Mouse (Mus musculus) liver, embryonic 16.5 days (tissue): ENCODE data around the gene Clns1a. TPM values are rescaled to one million over a fixed set of nuclear protein-coding genes. Genes with fewer than 3 reads are reported as not detected.

Experiments used
- ATAC-seq: fragments of 200-750 bp; cut with Nextera tagmentation; 2 replicates; pipeline ENCODE4 v1.8.0; 2017; ENCODE audit warnings: low read depth, mild to moderate bottlenecking, moderate number of reproducible peaks, moderate library complexity
- H3K27ac ChIP-seq: fragments of 300-500 bp; sonication (generic); 2 replicates; pipeline ENCODE4 v1.5.1; 2014; ENCODE audit warnings: mild to moderate bottlenecking, low read length
- H3K27me3 ChIP-seq: fragments of 300-500 bp; sonication (generic); 2 replicates; pipeline ENCODE4 v1.6.1; 2014; ENCODE audit warnings: low read depth, low read length, mixed read lengths; ENCODE audit not compliant: control insufficient read depth, insufficient read depth
- H3K36me3 ChIP-seq: fragments of 300-500 bp; sonication (generic); 2 replicates; pipeline ENCODE4 v1.6.1; 2014; ENCODE audit warnings: mild to moderate bottlenecking; ENCODE audit not compliant: control insufficient read depth, insufficient read depth
- H3K4me1 ChIP-seq: fragments of 300-500 bp; sonication (generic); 2 replicates; pipeline ENCODE4 v1.6.1; 2014; ENCODE audit warnings: low read depth, low read length, mixed read lengths; ENCODE audit not compliant: control insufficient read depth
- H3K4me2 ChIP-seq: fragments of 300-500 bp; sonication (generic); 2 replicates; pipeline ENCODE4 v1.6.1; 2014; ENCODE audit warnings: low read depth, low read length, mixed read lengths
- H3K4me3 ChIP-seq: fragments of 300-500 bp; sonication (generic); 2 replicates; pipeline ENCODE4 v1.5.1; 2014; ENCODE audit warnings: low read depth, mild to moderate bottlenecking, low read length
- H3K9ac ChIP-seq: fragments of 300-500 bp; sonication (generic); 2 replicates; pipeline ENCODE4 v1.6.1; 2014; ENCODE audit warnings: low read depth, low read length
- H3K9me3 ChIP-seq: fragments of 300-500 bp; sonication (generic); replicated peaks from 2 replicates; pipeline ENCODE4 v1.6.1; 2016; ENCODE audit warnings: low read length; ENCODE audit not compliant: control insufficient read depth
- WGBS: fragments of 180-500 bp; shearing (Covaris S2); extraction: QIAGEN DNeasy Blood & Tissue Kit; methylation state at CpG from one replicate; pipeline ENCODE4 v1.1.7; 2014; ENCODE audit not compliant: insufficient replicate concordance; 5-methylcytosine and 5-hydroxymethylcytosine counted together
- polyA plus RNA-seq: library from polyadenylated mRNA; unstranded; fragments of >200 nt; fragmentation: Nextera tagmentation; extraction: Ambion mirVana; gene quantifications from 2 replicates; pipeline ENCODE4 v1.2.1, GENCODE M21; 2015

The Clns1a gene
- polyA plus RNA-seq, 1 experiment from 2014 or later = 50.8 TPM

GRCm38 (mm10) chr7:97747787-97748497 lies 51.5 kb downstream of the Clns1a start:
- Histone ChIP-seq H3K4me3 (peak overlapping the region; percentile 28; the same call in 1 of the 2 replicates), H3K9ac (peak overlapping the region; percentile 46), H3K4me2 (peak overlapping the region; percentile 65), H3K36me3 (no peaks in the 10 kb centered on the region), H3K27ac (peak overlapping the region; percentile 93), H3K4me1 (peaks cover 34% of the 10 kb centered on the region), H3K27me3 (no peaks in the 10 kb centered on the region), H3K9me3 (no peaks in the 10 kb centered on the region)
- peak; percentile 45 for ATAC-seq
- WGBS = 19% methylated on average over 28 of the region's 28 CpGs

GRCm38 (mm10) chr7:97748527-97749206 lies 52.2 kb downstream of the Clns1a start:
- 20% methylated on average over 10 of the region's 10 CpGs for WGBS

GRCm38 (mm10) chr7:97749207-97750190 lies 53.1 kb downstream of the Clns1a start:
- peak overlapping the region; percentile 65 for H3K4me2 ChIP-seq
- no peaks in the 10 kb centered on the region for H3K27me3 ChIP-seq
- peak overlapping the region; percentile 50 for H3K4me3 ChIP-seq
- peak; percentile 49 for ATAC-seq
- H3K4me1 ChIP-seq = peaks cover 34% of the 10 kb centered on the region
- H3K36me3 ChIP-seq = no peaks in the 10 kb centered on the region
- WGBS = 7% methylated on average over 19 of the region's 19 CpGs
- no peaks in the 10 kb centered on the region for H3K9me3 ChIP-seq
- H3K27ac ChIP-seq = peak overlapping the region; percentile 81
- H3K9ac ChIP-seq = peak overlapping the region; percentile 50

More at GRCm38 (mm10) chr7:97748527-97749206, 52.2 kb downstream of the Clns1a start:
- H3K4me3 ChIP-seq = peak overlapping the region; percentile 50
- peak overlapping the region; percentile 50 for H3K9ac ChIP-seq
- peak overlapping the region; percentile 65 for H3K4me2 ChIP-seq
- no peaks in the 10 kb centered on the region for H3K27me3 ChIP-seq
- peak overlapping the region; percentile 81 for H3K27ac ChIP-seq
- no peaks in the 10 kb centered on the region for H3K9me3 ChIP-seq
- peak; percentile 3 for ATAC-seq
- no peaks in the 10 kb centered on the region for H3K36me3 ChIP-seq
- peaks cover 34% of the 10 kb centered on the region for H3K4me1 ChIP-seq

- Histone ChIP-seq H3K27ac (no peak overlapping the region), H3K9ac (no peak overlapping the region), H3K9me3 (no peaks in the 10 kb centered on the region), H3K36me3 (no peaks in the 10 kb centered on the region), H3K4me3 (no peak overlapping the region), H3K27me3 (no peaks in the 10 kb centered on the region), H3K4me1 (no peaks in the 10 kb centered on the region), H3K4me2 (no peak overlapping the region)
- 60% methylated on average over 18 of the region's 18 CpGs for WGBS
- ATAC-seq = peak; percentile 37; the same call in 1 of the 2 replicates
These were observed 60.8 kb downstream of the Clns1a start for GRCm38 (mm10) chr7:97756967-97757881.

GRCm38 (mm10) chr7:97764591-97764990 lies 68.2 kb downstream of the Clns1a start:
- ATAC-seq = no peak
- 62% methylated on average over 11 of the region's 11 CpGs for WGBS
- Histone ChIP-seq H3K4me3 (no peak overlapping the region), H3K27ac (0 out of 2 replicates have a peak overlapping the region, but pooled peaks have one; percentile 9), H3K4me1 (no peaks in the 10 kb centered on the region; the same call in 1 of the 2 replicates), H3K9ac (no peak overlapping the region), H3K9me3 (no peaks in the 10 kb centered on the region), H3K27me3 (no peaks in the 10 kb centered on the region), H3K4me2 (peak overlapping the region; percentile 17; the same call in 1 of the 2 replicates), H3K36me3 (no peaks in the 10 kb centered on the region)

- Histone ChIP-seq H3K27me3 (no peaks in the 10 kb centered on the region), H3K27ac (0 out of 2 replicates have a peak overlapping the region, but pooled peaks have one; percentile 9), H3K4me1 (no peaks in the 10 kb centered on the region; the same call in 1 of the 2 replicates), H3K4me3 (no peak overlapping the region), H3K9me3 (no peaks in the 10 kb centered on the region), H3K9ac (no peak overlapping the region), H3K4me2 (peak overlapping the region; percentile 17; the same call in 1 of the 2 replicates), H3K36me3 (no peaks in the 10 kb centered on the region)
- WGBS = 47% methylated on average over 21 of the region's 21 CpGs
- no peak for ATAC-seq
These were observed 68.9 kb downstream of the Clns1a start for GRCm38 (mm10) chr7:97765181-97765962.

- Histone ChIP-seq H3K4me3 (no peak overlapping the region), H3K9me3 (no peaks in the 10 kb centered on the region), H3K27ac (no peak overlapping the region), H3K36me3 (no peaks in the 10 kb centered on the region), H3K4me1 (no peaks in the 10 kb centered on the region; the same call in 1 of the 2 replicates), H3K27me3 (no peaks in the 10 kb centered on the region), H3K9ac (no peak overlapping the region), H3K4me2 (no peak overlapping the region)
- WGBS = 63% methylated on average over 5 of the region's 5 CpGs
- ATAC-seq = no peak
These were observed 69.5 kb downstream of the Clns1a start for GRCm38 (mm10) chr7:97765963-97766347.
